Mouse (Mus musculus): ENCODE results near the gene Apol7a.

- TF ChIP-seq POLR2A (IDR thresholded peaks at IDR 0.05; ENCODE audit: low read depth, low read length) (no peak), CTCF (conservative IDR thresholded peaks at IDR 0.05; ENCODE audit: insufficient read depth, insufficient read length, low read depth, low read length) (no peak)
Measured at GRCm38 (mm10) chr15:77387462-77387861, 11.4 kb downstream of the Apol7a start.

Measured in kidney, adult 2 months (tissue).